Mouse (Mus musculus) retina, postnatal 1 day (tissue): ENCODE measurements around the gene Cd4.
A peak's percentile ranks its signal among the peaks of the same experiment; 100 is the strongest.

Source experiments
- DNase-seq: peaks from one replicate; pipeline ENCODE4 v3.0.0-alpha.2; 2012

Cd4 gene

GRCm38 (mm10) chr6:124883351-124883750, 4.7 kb downstream of the Cd4 start:
- DNase-seq: no peak

GRCm38 (mm10) chr6:124881821-124882220, 6.2 kb downstream of the Cd4 start:
- DNase-seq: no peak

GRCm38 (mm10) chr6:124879390-124879789, 8.6 kb downstream of the Cd4 start:
- no peak for DNase-seq

- no peak for DNase-seq
These were observed 13.7 kb downstream of the Cd4 start for GRCm38 (mm10) chr6:124874348-124874747.

- peak; percentile 65 for DNase-seq
These were observed 21.5 kb downstream of the Cd4 start for GRCm38 (mm10) chr6:124866560-124866959.

- DNase-seq: no peak
These were observed 22.2 kb downstream of the Cd4 start for GRCm38 (mm10) chr6:124865766-124866362.

GRCm38 (mm10) chr6:124863658-124864298, 24.2 kb downstream of the Cd4 start, which contains the start of gene Gpr162:
Gene Gpr162, minus strand, starts transcription at chr6:124863983.
- DNase-seq: peak; percentile 90

GRCm38 (mm10) chr6:124863125-124863657, 24.8 kb downstream of the Cd4 start:
- no peak for DNase-seq

GRCm38 (mm10) chr6:124862406-124863124, 25.5 kb downstream of the Cd4 start:
- no peak for DNase-seq

GRCm38 (mm10) chr6:124861802-124862201, 26.2 kb downstream of the Cd4 start:
- DNase-seq: no peak

- DNase-seq: no peak
These were observed 26.8 kb downstream of the Cd4 start for GRCm38 (mm10) chr6:124861266-124861665.

- no peak for DNase-seq
These were observed 27.5 kb downstream of the Cd4 start for GRCm38 (mm10) chr6:124860511-124860910.

GRCm38 (mm10) chr6:124859725-124860124, 28.3 kb downstream of the Cd4 start:
- DNase-seq: peak; percentile 89

- no peak for DNase-seq
These were observed 29.3 kb downstream of the Cd4 start for GRCm38 (mm10) chr6:124858561-124859318.

- no peak for DNase-seq
These were observed 30.0 kb downstream of the Cd4 start for GRCm38 (mm10) chr6:124857840-124858530.

- DNase-seq: peak; percentile 91
These were observed 30.8 kb downstream of the Cd4 start, which contains the start of gene P3h3 for GRCm38 (mm10) chr6:124856916-124857839. Gene P3h3, minus strand, starts transcription at chr6:124857752.

GRCm38 (mm10) chr6:124856321-124856720, 31.7 kb downstream of the Cd4 start:
- peak; percentile 67 for DNase-seq

- DNase-seq: no peak
These were observed 33.4 kb downstream of the Cd4 start for GRCm38 (mm10) chr6:124854647-124855046.

GRCm38 (mm10) chr6:124850535-124850934, 37.5 kb downstream of the Cd4 start:
- no peak for DNase-seq

- peak; percentile 97 for DNase-seq
These were observed 40.7 kb downstream of the Cd4 start for GRCm38 (mm10) chr6:124847305-124847704.
